In genomic region chr14:31394822-31395532, GRCm38 (mm10) we compare ENCODE assay signal across 10 mouse cellular contexts. TPM values are rescaled to one million over a fixed set of nuclear protein-coding genes. Genes with fewer than 3 reads are reported as not detected.
DNase-seq lines count a peak whose midpoint lies in the region; ATAC-seq and TF ChIP-seq lines count a peak whose summit lies in the region.
"Had no signal": no experiment of that assay in that cellular context is flagged by ENCODE, and none has a peak within 500 bp of the region (broad histone marks: within the 10 kb centered on the region; RNA-seq: fewer than 3 reads in every experiment).

No protein-coding gene starts in this region.

- ATAC-seq in heart, embryonic 13.5 days (ENCODE audit: extremely low read depth, insufficient number of reproducible peaks, low FRiP score, low TSS enrichment) = no peak
- ATAC-seq in lung, embryonic 15.5 days (ENCODE audit: borderline replicate concordance, extremely low read depth, low FRiP score, low TSS enrichment) = peak; percentile 68; the same call in 1 of the 2 replicates
- ATAC-seq: Patski had no signal

- TF ChIP-seq CTCF in bone marrow macrophage, adult 2 months (IDR thresholded peaks at IDR 0.05; ENCODE audit: low read depth, low read length) = peak; percentile 6; the same call in 1 of the 2 replicates

- peaks cover 61% of the 10 kb centered on the region for H3K4me1 ChIP-seq in heart, embryonic 13.5 days
- peaks cover 30% of the 10 kb centered on the region for H3K4me1 ChIP-seq in lung, embryonic 15.5 days
- peaks cover 42% of the 10 kb centered on the region for H3K4me1 ChIP-seq in bone marrow macrophage, adult 2 months (ENCODE audit: control insufficient read depth, insufficient read depth, low read length)
- H3K4me1 ChIP-seq: neural tube, embryonic 12.5 days had no signal

- H3K9me3 ChIP-seq in heart, embryonic 13.5 days = peaks cover 5% of the 10 kb centered on the region; the same call in 1 of the 2 replicates
- H3K9me3 ChIP-seq in lung, embryonic 15.5 days = no peaks in the 10 kb centered on the region
- H3K9me3 ChIP-seq: hindbrain, embryonic 15.5 days; neural tube, embryonic 12.5 days had no signal

- peaks cover 6% of the 10 kb centered on the region; the same call in 1 of the 2 replicates for H3K36me3 ChIP-seq in heart, embryonic 13.5 days
- H3K36me3 ChIP-seq in lung, embryonic 15.5 days = no peaks in the 10 kb centered on the region
- H3K36me3 ChIP-seq: hindbrain, embryonic 15.5 days; neural tube, embryonic 12.5 days had no signal

- no peak for TF ChIP-seq POLR2A in bone marrow macrophage, adult 2 months (IDR thresholded peaks at IDR 0.05; ENCODE audit: borderline replicate concordance, low read depth, low read length)

- WGBS in heart, embryonic 13.5 days = 85% methylated on average over 9 of the region's 9 CpGs
- WGBS in lung, embryonic 15.5 days = 78% methylated on average over 9 of the region's 9 CpGs

- H3K27me3 ChIP-seq in heart, embryonic 13.5 days (replicated peaks) = peaks cover 21% of the 10 kb centered on the region
- no peaks in the 10 kb centered on the region; the same call in 1 of the 2 replicates for H3K27me3 ChIP-seq in lung, embryonic 15.5 days
- H3K27me3 ChIP-seq: hindbrain, embryonic 15.5 days; neural tube, embryonic 12.5 days; Patski had no signal

- peak overlapping the region; percentile 20 for H3K4me2 ChIP-seq in heart, embryonic 13.5 days
- no peak overlapping the region for H3K4me2 ChIP-seq in lung, embryonic 15.5 days
- H3K4me2 ChIP-seq: hindbrain, embryonic 15.5 days; neural tube, embryonic 12.5 days had no signal

- DNase-seq in heart, adult 8-10 months (ENCODE audit: low spot score) = no peak
- no peak for DNase-seq in lung, adult 18-20 months
- DNase-seq in spleen, postnatal 14 days (ENCODE audit: low spot score in 2 of 2) = no peak
- no peak for DNase-seq in adrenal gland, postnatal 25 days

- 0 out of 2 replicates have a peak overlapping the region, but pooled peaks have one; percentile 20 for H3K9ac ChIP-seq in heart, embryonic 13.5 days
- H3K9ac ChIP-seq in lung, embryonic 15.5 days = no peak overlapping the region
- H3K9ac ChIP-seq: hindbrain, embryonic 15.5 days; neural tube, embryonic 12.5 days had no signal

- H3K4me3 ChIP-seq in heart, embryonic 13.5 days = no peak overlapping the region
- H3K4me3 ChIP-seq in lung, embryonic 15.5 days = no peak overlapping the region
- no peak overlapping the region for H3K4me3 ChIP-seq in bone marrow macrophage, adult 2 months (ENCODE audit: insufficient read depth, low read length)
- H3K4me3 ChIP-seq: hindbrain, embryonic 15.5 days; neural tube, embryonic 12.5 days had no signal

- peak overlapping the region; percentile 70 for H3K27ac ChIP-seq in heart, embryonic 13.5 days (replicated peaks)
- peak overlapping the region; percentile 81 for H3K27ac ChIP-seq in lung, embryonic 15.5 days
- no peak overlapping the region for H3K27ac ChIP-seq in bone marrow macrophage, adult 2 months (ENCODE audit: insufficient read depth, low read depth, low read length)
- H3K27ac ChIP-seq: hindbrain, embryonic 15.5 days; neural tube, embryonic 12.5 days had no signal

RNA-seq across cellular contexts. Expression of gene Sh3bp5, which starts 40.9 kb away (rescaled TPM):
- polyA plus RNA-seq in heart, embryonic 13.5 days (2015; fragmentation: Nextera tagmentation; extraction: Ambion mirVana) = 26.7 and 28.2 TPM in 2 replicates
- total RNA-seq in heart, adult 8-10 months (2022) = 10 to 100 TPM; 38.6 to 50.6 (median 50.1) TPM
- polyA plus RNA-seq in lung, embryonic 15.5 days (2015; fragmentation: Nextera tagmentation; extraction: Ambion mirVana) = 25.4 and 26.4 TPM in 2 replicates
- polyA plus RNA-seq in bone marrow macrophage, adult 2 months (2012; ENCODE audit: insufficient read depth, insufficient read length, missing spikeins) = 93.0 and 99.5 TPM in 2 replicates
- 112 and 134 TPM in 2 replicates for total RNA-seq in adrenal gland, postnatal 25 days (2021)

RNA-seq across cellular contexts. Expression of gene Capn7, which starts 58.5 kb away (rescaled TPM):
- 32.8 and 36.7 TPM in 2 replicates for polyA plus RNA-seq in heart, embryonic 13.5 days (2015; fragmentation: Nextera tagmentation; extraction: Ambion mirVana)
- total RNA-seq in heart, adult 8-10 months (2022) = 10 to 100 TPM; 31.5 to 35.4 (median 32.6) TPM
- polyA plus RNA-seq in lung, embryonic 15.5 days (2015; fragmentation: Nextera tagmentation; extraction: Ambion mirVana) = 34.8 and 37.2 TPM in 2 replicates
- polyA plus RNA-seq in bone marrow macrophage, adult 2 months (2012; ENCODE audit: insufficient read depth, insufficient read length, missing spikeins) = 37.5 and 39.7 TPM in 2 replicates
- 51.2 and 51.7 TPM in 2 replicates for total RNA-seq in adrenal gland, postnatal 25 days (2021)
